Mouse (Mus musculus) embryonic facial prominence, embryonic 11.5 days (tissue): ENCODE measurements around the gene Rxfp4. TPM values are rescaled to one million over a fixed set of nuclear protein-coding genes. Genes with fewer than 3 reads are reported as not detected.

Experiments used
- ATAC-seq: fragments of 200-750 bp; cut with Nextera tagmentation; replicated peaks from 2 replicates; pipeline ENCODE4 v1.8.0; 2017; ENCODE audit warnings: low read depth; ENCODE audit not compliant: insufficient number of reproducible peaks, low FRiP score, low TSS enrichment
- DNase-seq: peaks from one replicate; pipeline ENCODE4 v3.0.0-alpha.2; 2015; ENCODE audit warnings: low spot score
- H3K27ac ChIP-seq: fragments of 300-500 bp; sonication (generic); replicated peaks from 2 replicates; pipeline ENCODE4 v1.5.1; 2014; ENCODE audit warnings: mild to moderate bottlenecking, low read depth, low read length, control low read depth
- H3K27me3 ChIP-seq: fragments of 300-500 bp; sonication (generic); 2 replicates; pipeline ENCODE4 v1.6.1; 2014; ENCODE audit warnings: mild to moderate bottlenecking, low read length, moderate library complexity, mixed read lengths; ENCODE audit not compliant: control insufficient read depth, insufficient read depth
- H3K36me3 ChIP-seq: fragments of 300-500 bp; sonication (generic); replicated peaks from 2 replicates; pipeline ENCODE4 v1.6.1; 2014; ENCODE audit warnings: low read depth, mild to moderate bottlenecking, low read length, moderate library complexity, mixed read lengths; ENCODE audit not compliant: control insufficient read depth, insufficient read depth
- H3K4me1 ChIP-seq: fragments of 300-500 bp; sonication (generic); 2 replicates; pipeline ENCODE4 v1.6.1; 2014; ENCODE audit warnings: low read length, mixed read lengths; ENCODE audit not compliant: control insufficient read depth, insufficient read depth
- H3K4me2 ChIP-seq: fragments of 300-500 bp; sonication (generic); 2 replicates; pipeline ENCODE4 v1.6.1; 2014; ENCODE audit warnings: low read depth, mild to moderate bottlenecking, control low read depth, low read length, moderate library complexity
- H3K4me3 ChIP-seq: fragments of 300-500 bp; sonication (generic); 2 replicates; pipeline ENCODE4 v1.5.1; 2014; ENCODE audit warnings: low read depth, low read length, control low read depth
- H3K9ac ChIP-seq: fragments of 300-500 bp; sonication (generic); replicated peaks from 2 replicates; pipeline ENCODE4 v1.6.1; 2014; ENCODE audit warnings: mild to moderate bottlenecking, control low read depth, low read length
- H3K9me3 ChIP-seq: fragments of 300-500 bp; sonication (generic); replicated peaks from 2 replicates; pipeline ENCODE4 v1.6.1; 2016; ENCODE audit warnings: mild to moderate bottlenecking, low read length, inconsistent platforms, mixed read lengths; ENCODE audit not compliant: control insufficient read depth
- WGBS: fragments of 180-500 bp; shearing (Covaris S2); extraction: QIAGEN DNeasy Blood & Tissue Kit; methylation state at CpG from one replicate; pipeline ENCODE4 v1.1.7; 2014; 5-methylcytosine and 5-hydroxymethylcytosine counted together
- polyA plus RNA-seq: library from polyadenylated mRNA; unstranded; fragments of >200 nt; fragmentation: Nextera tagmentation; extraction: Ambion mirVana; gene quantifications from 2 replicates; pipeline ENCODE4 v1.2.1, GENCODE M21; 2014

Gene Rxfp4
- polyA plus RNA-seq, 1 experiment from 2014 or later = not detected

DNA sequence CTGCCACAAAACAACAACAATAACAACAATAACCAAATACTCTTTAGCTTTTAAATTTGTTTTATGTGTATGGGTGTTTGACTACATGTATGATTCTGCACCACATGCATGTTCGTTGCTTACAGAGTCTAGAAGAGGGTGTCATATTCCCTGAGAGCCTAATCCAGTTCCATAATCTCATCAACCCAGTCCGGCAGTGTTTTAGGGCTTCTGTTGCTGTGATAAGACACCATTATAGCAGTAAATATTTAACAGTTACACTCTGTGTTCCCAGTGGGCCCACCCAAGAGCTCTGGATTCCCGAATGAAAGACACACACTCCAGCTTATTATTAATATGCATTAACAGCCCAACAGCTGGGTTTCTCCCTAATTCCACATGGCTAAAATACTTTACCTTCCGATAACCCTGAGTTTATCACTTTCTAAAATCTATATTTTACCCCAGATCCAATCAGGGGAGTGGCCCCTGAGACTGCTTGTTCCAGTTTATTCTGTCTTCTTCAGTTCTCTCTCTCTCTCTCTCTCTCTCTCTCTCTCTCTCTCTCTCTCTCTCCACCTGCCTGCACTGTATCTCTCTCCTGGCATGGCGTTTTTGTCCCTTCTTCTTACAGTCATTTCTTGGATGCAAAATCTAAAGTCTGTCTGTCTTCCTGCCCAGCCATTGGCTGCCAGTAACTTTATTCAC is 5.6 kb upstream of the Rxfp4 start:
- Histone ChIP-seq H3K4me1 (no peaks in the 10 kb centered on the region), H3K4me3 (no peak overlapping the region), H3K9ac (no peak overlapping the region), H3K27me3 (no peaks in the 10 kb centered on the region), H3K36me3 (no peaks in the 10 kb centered on the region), H3K9me3 (no peaks in the 10 kb centered on the region), H3K4me2 (no peak overlapping the region), H3K27ac (no peak overlapping the region)
- DNase-seq (no peak), ATAC-seq (no peak)
- 74% methylated on average over 5 of the region's 5 CpGs for WGBS

DNA sequence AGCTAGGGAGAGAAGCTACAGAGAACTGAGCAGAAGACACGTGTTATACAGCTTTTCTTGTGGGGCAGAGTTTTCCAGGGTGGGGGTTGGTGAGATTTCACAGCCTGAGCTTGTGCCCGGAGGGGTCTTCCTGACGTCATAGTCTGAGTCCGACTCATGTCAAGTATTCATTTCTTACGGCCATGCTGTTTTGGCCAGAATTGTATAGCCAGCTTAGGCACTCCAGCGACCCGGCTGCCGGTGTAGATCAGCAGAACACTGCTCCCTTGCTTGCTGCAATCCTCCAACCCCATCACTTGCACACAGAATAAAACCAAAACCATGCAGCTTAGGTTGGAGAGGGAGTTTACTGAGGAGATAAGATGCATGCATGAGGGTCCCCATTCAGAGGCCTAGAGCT is 2.7 kb upstream of the Rxfp4 start:
- H3K27me3 ChIP-seq = no peaks in the 10 kb centered on the region
- WGBS = 84% methylated on average over 8 of the region's 8 CpGs
- no peak overlapping the region for H3K9ac ChIP-seq
- no peak overlapping the region for H3K4me3 ChIP-seq
- H3K36me3 ChIP-seq = no peaks in the 10 kb centered on the region
- H3K4me2 ChIP-seq = no peak overlapping the region
- no peaks in the 10 kb centered on the region for H3K9me3 ChIP-seq
- no peak overlapping the region for H3K27ac ChIP-seq
- no peaks in the 10 kb centered on the region for H3K4me1 ChIP-seq
- no peak for ATAC-seq
- DNase-seq = no peak

- no peak overlapping the region for H3K9ac ChIP-seq
- H3K27ac ChIP-seq = no peak overlapping the region
- H3K4me2 ChIP-seq = no peak overlapping the region
- 88% methylated on average over 4 of the region's 4 CpGs for WGBS
- no peaks in the 10 kb centered on the region for H3K27me3 ChIP-seq
- H3K9me3 ChIP-seq = no peaks in the 10 kb centered on the region
- H3K36me3 ChIP-seq = no peaks in the 10 kb centered on the region
- no peaks in the 10 kb centered on the region for H3K4me1 ChIP-seq
- DNase-seq (no peak), ATAC-seq (no peak)
- H3K4me3 ChIP-seq = no peak overlapping the region
Observed at GRCm38 (mm10) chr3:88654621-88655020, 1.7 kb upstream of the Rxfp4 start.

DNA sequence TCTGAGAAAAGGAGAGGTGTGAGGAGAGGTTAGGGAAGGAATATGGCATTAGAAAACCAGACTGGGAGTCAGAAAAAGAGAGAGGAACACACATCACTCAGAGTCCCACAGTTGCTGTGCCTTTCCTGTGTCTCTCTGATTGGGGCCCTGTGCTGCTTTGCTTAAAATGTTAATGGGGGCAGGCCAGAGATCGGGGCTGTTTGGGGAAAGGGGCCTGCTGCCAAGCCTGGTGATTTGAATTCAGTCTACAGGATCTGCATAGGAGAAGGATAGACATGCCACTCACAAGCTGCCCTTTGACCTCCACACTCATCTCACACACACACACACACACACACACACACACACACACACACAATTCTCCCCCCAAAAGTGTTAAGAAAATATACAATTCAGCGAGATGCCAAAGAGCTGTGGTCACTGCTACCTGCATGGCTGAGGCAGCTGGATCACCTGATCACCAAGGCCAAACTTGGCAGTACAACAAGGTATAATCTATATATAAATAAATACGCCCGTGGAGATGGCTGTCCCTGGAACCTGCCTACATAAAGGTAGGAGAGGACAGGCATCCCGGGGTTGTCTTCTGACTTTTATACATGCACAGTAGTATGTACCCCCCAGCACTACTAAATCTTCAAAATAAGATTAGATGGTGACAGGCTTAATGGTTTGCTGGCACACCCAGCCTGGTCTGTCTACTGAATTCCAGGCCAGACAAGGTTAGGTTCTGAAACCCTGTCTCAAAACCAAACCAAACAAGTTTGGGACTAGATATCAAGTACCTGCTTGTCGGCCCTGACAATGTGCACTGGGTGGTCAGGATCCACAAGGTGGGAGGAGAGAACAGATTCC is 801 bp upstream of the Rxfp4 start:
- no peaks in the 10 kb centered on the region for H3K9me3 ChIP-seq
- no peak overlapping the region for H3K4me3 ChIP-seq
- no peaks in the 10 kb centered on the region for H3K27me3 ChIP-seq
- ATAC-seq (no peak), DNase-seq (no peak)
- 78% methylated on average over 6 of the region's 6 CpGs for WGBS
- H3K36me3 ChIP-seq = no peaks in the 10 kb centered on the region
- no peak overlapping the region for H3K4me2 ChIP-seq
- no peaks in the 10 kb centered on the region for H3K4me1 ChIP-seq
- no peak overlapping the region for H3K9ac ChIP-seq
- no peak overlapping the region for H3K27ac ChIP-seq

- no peak for ATAC-seq
Observed at GRCm38 (mm10) chr3:88651669-88652618, 998 bp downstream of the Rxfp4 start.

DNA sequence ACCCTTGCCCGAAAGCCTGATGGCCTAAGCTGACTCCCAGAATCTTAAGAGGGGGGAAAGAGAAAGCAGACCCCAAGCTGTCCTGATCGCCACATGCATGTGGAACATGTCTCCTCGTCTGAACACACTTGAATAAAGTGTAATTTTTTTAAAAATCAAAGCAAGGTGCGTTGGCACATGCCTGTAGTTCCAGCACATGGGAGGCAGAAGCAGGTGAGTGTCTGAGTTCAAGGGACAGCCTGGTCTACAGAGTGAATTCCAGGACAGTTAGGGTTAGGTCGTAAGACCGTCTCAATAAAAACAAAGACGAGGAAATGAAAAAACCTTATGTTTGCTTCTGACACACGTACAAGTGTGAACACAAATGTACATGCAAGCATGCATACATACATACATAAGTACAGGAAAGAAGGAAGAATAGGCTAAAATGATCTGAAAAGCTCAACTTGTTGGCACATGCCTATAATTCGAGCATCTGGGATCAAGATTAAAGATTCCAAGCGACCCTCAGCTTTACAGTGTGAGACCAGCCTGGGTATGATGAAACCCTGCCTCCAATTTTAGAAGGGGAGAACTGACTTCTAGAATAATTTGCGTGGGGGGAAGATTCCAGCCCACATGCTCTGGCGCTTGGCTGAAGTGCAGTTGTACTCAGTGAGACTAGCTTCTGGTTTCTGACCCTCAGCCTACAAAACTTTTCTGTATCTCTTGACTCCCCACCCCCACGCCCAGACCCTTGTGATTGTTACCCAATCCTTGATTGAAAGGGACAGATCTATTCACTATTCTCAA is 2.0 kb downstream of the Rxfp4 start:
- Histone ChIP-seq H3K4me3 (no peak overlapping the region), H3K4me2 (no peak overlapping the region), H3K27ac (no peak overlapping the region), H3K4me1 (no peaks in the 10 kb centered on the region), H3K9me3 (no peaks in the 10 kb centered on the region), H3K27me3 (no peaks in the 10 kb centered on the region), H3K36me3 (peaks cover 6% of the 10 kb centered on the region), H3K9ac (no peak overlapping the region)
- no peak for ATAC-seq
- DNase-seq = no peak
- 81% methylated on average over 13 of the region's 13 CpGs for WGBS

More at GRCm38 (mm10) chr3:88651669-88652618, 998 bp downstream of the Rxfp4 start:
- Histone ChIP-seq H3K4me2 (no peak overlapping the region), H3K9ac (no peak overlapping the region), H3K36me3 (no peaks in the 10 kb centered on the region; the same call in 1 of the 2 replicates), H3K9me3 (no peaks in the 10 kb centered on the region), H3K4me3 (no peak overlapping the region), H3K27me3 (no peaks in the 10 kb centered on the region), H3K4me1 (no peaks in the 10 kb centered on the region), H3K27ac (no peak overlapping the region)
- 87% methylated on average over 18 of the region's 18 CpGs for WGBS
- DNase-seq = no peak

DNA sequence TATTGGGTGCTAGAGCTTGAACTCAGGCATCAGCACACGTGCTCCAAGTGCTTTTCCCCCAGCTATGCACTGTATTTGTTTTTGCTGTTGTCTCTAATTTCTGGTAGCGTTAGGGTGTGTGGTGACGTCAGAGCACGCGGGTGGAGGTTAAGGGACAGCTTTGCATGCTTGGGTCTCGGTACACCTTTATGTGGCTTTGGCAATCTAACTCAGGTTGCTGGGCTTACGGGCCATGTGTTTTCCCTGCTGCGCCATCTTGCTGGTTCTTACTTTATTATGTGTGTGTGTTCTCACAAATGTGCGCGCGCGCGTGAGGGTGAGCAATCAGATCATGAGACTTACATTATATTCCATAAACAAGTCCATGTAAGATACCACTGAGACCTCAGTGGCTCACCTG is 3.0 kb downstream of the Rxfp4 start:
- no peak overlapping the region for H3K9ac ChIP-seq
- no peaks in the 10 kb centered on the region for H3K9me3 ChIP-seq
- DNase-seq (no peak), ATAC-seq (no peak)
- no peaks in the 10 kb centered on the region for H3K27me3 ChIP-seq
- no peak overlapping the region for H3K27ac ChIP-seq
- 94% methylated on average over 13 of the region's 13 CpGs for WGBS
- H3K4me2 ChIP-seq = no peak overlapping the region
- H3K36me3 ChIP-seq = peaks cover 10% of the 10 kb centered on the region
- H3K4me3 ChIP-seq = no peak overlapping the region
- H3K4me1 ChIP-seq = no peaks in the 10 kb centered on the region
